Mouse (Mus musculus) cerebellum, postnatal 25 days (tissue): ENCODE results near the gene Aloxe3.

Experiments
- DNase-seq, 2 experiments: peaks; one replicate each; pipeline ENCODE4 v3.0.0; 2021; ENCODE audit warnings: mixed read lengths in 2 of 2

The Aloxe3 gene

DNA sequence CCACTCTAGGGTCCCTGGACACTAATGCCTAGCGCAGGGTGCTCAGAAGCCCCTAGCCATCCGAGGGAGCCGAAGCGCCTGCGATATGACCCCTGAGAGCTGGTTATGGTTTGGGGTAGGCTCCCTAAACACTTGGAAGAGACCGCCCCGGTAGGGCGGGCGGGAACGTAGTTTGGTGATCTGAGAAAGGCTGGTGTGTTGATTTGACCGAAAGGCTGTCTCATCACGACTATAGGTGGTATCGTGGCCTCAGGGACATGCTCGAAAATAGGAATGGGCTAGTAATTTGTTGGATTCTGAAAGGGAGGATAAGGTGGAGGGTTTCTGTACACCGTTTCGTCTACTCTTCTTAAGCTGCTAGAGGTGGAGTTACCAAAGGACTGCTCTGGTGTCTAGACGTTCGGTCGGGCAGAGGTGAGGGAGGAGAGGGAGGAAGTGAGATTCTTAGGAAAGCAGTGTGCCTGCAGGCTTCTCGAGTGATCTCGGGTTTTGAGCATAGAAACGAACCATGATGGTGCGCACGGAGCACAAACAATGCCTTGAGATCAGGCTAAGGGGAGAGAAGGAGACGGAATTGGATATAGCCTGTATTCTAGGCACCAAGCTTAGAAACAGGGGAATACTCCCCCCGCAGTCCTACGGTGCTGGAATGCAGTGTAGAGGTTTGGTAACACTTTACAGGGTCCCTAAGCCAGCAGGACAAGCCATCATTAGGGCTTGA, 30.0 kb upstream of the Aloxe3 start:
- peak; percentile 33 to 35 for DNase-seq

DNA sequence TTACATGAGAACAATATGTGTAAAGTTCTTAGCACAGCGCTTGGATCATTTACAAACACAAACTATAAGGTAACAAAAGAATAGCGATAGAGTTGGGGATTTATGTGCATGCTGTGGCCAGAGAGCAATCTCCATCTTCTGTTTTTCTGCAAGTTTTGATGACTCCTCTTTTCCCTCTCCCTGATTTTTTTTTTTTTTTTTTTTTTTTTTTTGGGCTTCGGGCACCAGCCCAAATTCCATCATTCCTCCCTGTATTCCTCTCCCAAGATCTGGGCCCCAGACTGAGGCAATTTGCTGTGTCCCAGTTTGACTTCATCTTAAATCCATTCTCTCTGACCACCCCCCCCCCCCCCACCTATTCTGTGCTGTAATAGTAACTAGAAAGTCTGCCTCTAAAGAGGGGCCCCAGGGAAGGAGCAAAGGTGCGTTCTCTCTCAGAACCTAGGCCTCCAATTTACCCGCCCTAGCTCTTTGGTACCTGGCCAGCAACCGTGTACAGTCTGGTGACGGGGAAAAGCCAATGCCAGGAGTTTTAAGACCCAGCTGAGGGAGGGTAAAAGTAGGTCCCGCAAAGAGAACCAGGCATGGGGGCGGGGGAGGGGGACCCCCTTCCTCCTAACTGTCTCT, 29.2 kb upstream of the Aloxe3 start:
- DNase-seq, result no peak

DNA sequence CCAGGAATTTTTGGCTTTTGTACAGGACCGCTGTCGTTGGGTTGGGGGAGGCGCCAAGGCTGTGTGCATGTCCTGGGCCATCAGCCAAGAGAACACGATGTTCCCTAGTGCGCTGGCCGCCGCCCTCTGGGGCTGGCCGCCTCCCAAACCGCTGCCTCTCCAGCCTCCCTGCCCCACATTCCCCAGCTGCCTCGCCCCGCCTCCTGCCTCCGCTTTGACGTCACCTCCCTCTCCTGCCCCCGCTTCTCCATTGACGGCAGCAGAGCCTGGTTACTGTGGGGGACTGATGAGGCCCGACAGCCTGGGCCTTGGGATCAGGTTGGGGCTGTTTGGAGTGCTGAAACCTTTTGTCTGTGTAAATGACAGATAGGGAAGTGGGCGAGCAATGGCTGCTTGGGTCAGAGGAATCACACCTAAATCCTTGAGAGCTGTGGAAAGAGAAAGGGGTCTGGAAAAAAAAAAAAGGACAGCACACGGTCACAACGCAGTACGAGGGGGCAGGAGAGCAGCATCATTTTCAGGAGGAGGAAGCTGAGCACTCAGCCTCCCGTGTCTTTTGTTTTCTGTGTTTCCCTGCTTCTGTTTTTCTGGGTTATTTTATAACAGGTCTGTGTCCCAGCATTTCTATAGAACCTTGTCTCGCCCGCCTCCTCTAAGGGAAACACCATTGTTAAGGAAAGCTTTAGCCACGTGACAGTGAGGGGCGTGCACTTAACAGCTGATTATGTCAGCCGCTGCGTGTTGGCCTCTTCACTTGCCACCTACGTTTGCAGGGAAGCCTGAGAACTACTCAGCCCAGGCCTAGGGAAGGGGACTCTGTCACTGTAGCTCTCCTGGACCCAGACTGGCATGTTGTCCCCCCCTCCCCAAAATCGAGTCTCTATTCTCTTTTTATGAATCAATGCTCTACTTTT, 28.5 kb upstream of the Aloxe3 start:
- peak; percentile 85 to 89 for DNase-seq

DNA sequence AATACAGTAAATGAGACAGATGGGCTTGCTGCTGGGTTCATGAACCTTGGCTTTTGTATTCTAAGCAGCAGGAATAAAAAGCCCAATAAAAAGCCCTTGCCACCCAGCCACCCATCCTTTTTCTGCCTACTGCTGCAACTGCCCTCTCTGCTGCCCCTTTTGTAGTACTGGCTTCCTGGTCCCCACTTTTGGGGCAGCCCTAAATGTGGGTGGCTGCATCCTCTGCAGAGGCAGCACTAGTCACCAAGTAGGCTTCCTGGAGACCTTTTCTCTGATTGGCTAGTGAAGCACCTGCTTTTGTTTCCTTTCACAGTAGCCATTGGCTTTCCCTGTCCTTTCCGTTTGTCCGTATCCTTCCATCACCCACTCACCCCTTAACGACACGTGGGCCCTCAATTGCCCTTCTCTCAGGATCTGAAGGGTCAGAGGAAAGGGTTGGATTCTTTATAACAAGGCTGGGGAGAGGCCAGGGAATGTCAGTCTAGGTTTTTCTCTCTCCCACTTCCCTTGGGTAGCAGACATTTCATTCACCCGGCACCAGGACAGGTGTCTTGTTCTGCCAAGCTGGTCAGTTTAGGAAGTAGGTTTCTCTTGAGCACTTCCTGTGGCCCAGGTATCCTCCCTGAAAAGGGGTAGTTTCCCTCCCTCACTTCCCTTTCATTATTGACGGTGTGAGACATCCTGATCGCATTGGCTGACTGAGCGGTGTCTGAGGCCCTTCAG, 27.5 kb upstream of the Aloxe3 start:
- DNase-seq, result peak in 1 of 2 experiments; percentile 25

DNA sequence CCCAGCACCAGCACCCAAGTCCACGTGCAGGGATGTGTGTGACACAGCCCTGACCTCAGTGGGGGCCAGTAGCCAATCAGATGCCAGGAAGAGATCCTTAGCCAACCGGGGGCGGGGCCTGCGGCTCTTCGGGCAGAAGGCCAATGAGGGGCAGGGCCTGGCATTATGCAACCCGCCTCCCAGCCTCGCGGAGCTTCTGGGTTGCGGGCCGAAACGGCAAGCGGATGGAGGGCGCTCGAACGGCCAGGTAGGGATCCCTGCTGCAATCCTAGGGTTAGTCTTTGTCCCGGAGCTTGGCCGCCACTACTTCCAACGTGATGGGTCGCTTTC, 27.0 kb upstream of the Aloxe3 start:
- DNase-seq, result peak; percentile 100

DNA sequence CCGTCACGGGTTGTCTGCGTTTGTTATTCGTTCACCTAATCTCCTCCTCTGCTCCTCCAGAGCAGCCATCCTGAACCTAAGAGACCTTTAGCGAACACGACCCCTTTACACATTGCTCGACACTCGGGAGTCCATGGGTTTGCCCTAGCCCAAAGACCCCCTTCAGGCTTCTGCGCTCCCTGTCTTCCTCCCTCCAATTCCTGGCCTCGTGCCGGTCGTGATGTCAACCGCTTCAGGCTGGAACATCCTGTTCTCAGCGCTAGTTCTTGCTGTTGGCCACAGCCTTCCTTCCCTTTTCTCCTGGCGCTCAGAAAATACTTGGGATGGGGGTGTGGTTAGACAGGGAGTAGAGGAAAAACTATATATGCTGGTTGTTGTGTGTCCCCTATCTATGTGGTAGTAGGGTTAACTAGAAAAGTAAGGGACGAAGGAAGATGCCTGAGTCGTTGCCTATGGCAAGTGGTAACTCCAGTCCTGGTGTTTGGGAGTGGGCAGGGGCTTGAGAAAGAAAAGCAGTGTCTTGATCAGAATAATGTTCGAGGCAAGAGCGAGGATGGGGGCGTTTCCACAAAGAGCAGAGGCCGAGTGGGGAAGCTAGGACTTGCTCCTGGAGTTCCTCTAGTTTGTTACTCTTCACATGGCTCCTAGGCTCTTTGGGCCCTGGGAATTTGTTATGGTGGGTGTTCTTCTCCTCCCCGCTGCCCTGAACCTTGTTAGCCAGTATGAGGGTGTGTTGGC, 26.4 kb upstream of the Aloxe3 start:
- DNase-seq, result peak in 1 of 2 experiments; percentile 82

DNA sequence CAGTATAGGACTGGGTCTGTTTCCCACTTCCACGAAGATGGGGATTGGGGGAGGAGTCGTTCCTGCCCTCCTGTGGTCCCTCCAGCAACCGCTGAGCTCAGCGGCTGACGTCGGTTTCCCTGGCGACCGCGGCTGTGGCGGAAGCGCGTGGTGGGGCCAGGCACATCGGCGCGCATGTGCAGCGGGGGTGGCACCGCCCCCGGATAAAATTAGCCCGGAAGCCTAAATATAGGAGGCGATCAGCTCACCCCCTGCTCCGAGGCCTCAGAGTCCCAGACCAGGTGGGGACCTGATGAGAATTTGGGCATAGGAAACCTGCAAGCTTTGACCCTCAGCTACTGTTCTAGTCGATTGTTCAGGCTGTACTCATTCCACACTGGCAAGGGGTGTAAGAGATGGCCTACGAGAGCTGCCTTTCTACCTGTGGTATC, 25.8 kb upstream of the Aloxe3 start:
- DNase-seq, result peak; percentile 93 to 96

DNA sequence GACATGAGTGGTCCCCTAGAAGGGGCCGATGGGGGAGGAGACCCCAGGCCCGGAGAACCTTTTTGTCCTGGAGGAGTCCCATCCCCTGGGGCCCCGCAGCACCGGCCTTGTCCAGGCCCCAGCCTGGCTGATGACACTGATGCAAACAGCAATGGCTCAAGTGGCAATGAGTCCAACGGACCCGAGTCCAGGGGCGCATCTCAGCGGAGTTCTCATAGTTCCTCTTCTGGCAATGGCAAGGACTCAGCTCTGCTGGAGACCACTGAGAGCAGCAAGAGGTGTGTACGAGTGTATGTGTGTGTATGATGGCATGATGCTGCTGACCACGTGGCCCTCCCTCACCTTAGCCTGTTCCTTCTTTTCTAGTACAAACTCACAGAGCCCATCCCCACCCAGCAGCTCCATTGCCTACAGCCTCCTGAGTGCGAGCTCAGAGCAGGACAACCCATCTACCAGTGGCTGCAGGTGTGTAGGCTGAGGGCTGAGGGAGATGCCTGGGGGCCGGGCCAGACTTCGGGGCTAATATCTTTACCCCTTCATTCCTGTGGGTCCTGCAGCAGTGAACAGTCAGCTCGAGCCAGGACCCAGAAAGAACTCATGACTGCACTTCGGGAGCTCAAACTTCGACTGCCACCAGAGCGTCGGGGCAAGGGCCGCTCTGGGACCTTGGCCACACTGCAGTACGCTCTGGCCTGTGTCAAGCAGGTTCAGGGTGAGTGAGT, 24.9 kb upstream of the Aloxe3 start:
- peak; percentile 36 to 49 for DNase-seq

DNA sequence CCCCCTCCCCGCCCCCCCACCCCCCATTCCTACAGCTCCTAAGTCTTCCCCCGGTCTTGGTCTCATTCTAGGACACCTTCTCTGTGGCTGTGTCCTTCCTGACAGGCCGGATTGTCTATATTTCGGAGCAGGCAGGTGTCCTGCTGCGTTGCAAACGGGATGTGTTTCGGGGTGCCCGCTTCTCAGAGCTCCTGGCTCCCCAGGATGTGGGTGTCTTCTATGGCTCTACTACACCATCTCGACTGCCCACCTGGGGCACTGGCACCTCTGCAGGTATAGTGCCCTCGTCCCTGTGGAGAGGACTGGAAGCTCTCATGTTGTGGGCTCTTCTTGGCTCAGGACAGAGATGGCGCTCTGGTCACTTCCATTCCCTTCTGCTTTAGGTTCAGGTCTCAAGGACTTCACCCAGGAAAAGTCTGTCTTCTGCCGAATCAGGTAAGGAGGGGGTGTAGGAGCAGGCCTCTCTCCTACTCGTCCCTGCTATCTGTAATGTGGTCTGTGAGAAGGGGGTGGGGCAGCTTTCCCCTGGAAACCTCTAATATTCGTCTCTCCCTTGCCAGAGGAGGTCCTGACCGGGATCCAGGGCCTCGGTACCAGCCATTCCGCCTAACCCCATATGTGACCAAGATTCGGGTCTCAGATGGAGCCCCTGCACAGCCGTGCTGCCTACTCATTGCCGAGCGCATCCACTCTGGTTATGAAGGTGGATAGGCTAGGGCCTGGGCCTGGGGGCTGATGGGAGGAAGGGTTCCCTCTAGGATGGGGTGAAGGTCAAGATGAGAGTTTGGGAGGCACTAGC, 23.9 kb upstream of the Aloxe3 start:
- peak in 1 of 2 experiments; percentile 33 for DNase-seq

DNA sequence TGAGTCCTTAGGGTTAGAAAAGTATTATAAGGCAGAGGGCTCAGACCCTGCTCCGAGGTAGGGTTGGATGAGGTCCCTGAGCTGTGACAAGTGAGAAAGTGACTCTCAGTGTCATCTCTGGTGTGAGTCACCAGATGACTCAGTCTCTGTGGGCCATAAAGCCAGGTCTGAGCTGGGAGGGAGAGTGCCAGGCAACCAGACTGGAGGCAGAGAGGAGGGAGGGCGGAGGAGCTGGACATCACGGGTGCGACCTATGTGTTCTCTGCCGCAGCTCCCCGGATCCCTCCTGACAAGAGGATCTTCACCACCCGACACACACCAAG, 23.3 kb upstream of the Aloxe3 start:
- peak; percentile 57 to 74 for DNase-seq

DNA sequence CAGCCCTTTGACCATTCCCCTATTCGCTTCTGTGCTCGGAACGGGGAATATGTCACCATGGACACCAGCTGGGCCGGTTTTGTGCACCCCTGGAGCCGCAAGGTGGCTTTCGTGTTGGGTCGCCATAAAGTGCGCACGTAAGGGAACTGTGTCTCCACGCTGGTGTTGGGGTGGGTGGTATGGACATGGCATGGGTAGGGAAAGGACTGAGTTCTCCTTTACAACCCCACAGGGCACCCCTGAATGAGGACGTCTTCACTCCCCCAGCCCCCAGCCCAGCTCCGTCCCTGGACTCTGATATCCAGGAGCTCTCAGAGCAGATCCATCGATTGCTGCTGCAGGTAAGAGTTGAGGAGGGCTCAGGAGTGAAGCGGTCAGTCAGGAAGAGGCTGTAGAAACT, 22.6 kb upstream of the Aloxe3 start:
- DNase-seq, result peak; percentile 17 to 36

DNA sequence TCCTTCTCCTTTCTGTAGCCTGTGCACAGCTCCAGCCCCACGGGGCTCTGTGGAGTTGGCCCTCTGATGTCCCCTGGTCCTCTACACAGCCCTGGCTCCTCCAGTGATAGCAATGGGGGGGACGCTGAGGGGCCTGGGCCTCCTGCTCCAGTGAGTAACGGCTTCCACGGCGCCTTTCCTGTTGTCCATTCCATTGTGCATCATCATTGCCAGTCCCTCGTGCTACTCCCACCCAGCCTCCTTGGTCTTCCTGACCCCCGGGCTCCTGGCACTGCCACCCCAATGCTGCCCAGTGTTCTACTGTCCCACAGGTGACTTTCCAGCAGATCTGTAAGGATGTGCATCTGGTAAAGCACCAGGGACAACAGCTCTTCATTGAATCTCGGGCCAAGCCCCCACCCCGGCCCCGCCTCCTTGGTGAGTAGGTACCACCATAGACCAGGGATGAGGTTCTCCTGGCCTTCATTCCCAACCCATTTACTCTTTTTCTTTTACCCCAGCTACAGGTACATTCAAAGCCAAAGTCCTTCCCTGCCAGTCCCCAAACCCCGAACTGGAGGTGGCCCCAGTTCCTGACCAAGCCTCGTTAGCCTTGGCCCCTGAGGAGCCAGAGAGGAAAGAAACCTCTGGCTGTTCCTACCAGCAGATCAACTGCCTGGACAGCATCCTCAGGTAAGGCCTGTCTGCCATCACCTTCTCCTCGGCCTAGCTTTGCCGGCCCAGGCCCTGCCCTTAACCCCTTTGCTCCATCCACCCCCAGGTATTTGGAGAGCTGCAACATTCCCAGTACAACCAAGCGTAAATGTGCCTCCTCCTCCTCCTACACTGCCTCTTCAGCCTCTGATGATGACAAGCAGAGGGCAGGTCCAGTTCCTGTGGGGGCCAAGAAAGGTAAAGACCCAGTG, 21.9 kb upstream of the Aloxe3 start:
- DNase-seq, result peak in 1 of 2 experiments; percentile 22

DNA sequence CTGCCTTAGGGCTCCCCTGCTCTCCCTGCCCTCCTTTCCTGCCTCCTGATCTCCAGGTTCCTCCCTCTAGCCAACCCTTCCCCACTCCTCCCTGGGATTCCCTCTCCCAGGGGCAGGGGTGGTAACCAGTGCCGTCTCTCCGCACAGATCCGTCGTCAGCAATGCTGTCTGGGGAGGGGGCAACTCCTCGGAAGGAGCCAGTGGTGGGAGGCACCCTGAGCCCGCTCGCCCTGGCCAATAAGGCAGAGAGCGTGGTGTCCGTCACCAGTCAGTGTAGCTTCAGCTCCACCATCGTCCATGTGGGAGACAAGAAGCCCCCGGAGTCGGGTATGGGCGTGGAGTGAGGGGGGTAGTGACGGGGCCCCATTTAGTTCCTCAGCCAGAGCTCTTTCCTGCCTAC, 21.2 kb upstream of the Aloxe3 start:
- DNase-seq, result peak in 1 of 2 experiments; percentile 22

DNA sequence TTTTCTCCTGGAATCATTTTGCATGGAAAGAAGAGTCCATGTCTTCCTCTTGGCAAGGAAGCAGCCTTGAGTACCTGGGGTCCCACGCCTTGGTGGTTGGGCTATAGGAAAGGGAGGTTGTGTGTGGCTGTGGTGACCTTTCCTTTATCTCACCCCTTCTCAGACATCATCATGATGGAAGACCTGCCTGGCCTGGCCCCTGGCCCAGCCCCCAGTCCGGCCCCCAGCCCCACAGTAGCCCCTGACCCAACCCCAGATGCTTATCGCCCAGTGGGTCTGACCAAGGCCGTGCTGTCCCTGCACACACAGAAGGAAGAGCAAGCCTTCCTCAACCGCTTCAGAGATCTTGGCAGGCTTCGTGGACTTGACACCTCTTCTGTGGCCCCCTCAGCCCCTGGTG, 20.5 kb upstream of the Aloxe3 start:
- no peak for DNase-seq

DNA sequence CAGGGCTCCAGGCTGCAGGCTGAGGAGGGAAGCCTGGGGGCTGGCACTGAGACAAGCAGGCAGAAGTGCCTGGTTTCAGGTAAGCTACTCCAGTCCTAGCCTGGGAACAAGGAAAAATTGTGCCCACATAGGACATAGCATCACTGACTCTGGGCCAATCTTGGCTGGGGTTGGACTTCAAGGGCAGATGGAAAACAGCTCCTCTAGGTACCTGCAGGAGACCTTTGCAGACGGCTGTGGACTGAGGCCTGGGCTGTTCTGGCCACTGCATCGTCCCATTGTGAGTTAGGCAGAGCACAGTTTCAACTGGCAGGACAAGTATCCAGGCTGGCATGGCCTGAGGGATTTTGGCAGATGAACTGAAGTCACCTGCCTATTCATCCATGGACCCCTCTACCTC, 19.9 kb upstream of the Aloxe3 start:
- DNase-seq, result peak; percentile 21 to 28

DNA sequence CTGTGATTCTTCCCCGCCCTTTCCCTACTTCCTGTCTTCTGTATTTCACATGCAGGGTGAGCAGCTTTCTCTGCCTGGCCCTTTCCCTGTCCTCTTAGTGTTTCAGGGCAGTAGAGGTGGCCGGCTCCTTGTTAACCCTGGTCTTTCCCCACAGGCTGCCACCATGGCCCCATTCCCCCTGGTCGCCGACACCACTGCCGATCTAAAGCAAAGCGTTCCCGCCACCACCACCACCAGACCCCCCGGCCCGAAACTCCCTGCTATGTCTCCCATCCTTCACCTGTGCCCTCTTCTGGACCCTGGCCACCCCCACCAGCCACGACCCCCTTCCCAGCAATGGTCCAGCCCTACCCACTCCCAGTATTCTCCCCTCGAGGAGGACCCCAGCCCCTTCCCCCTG, 19.4 kb upstream of the Aloxe3 start:
- DNase-seq, result peak in 1 of 2 experiments; percentile 41

DNA sequence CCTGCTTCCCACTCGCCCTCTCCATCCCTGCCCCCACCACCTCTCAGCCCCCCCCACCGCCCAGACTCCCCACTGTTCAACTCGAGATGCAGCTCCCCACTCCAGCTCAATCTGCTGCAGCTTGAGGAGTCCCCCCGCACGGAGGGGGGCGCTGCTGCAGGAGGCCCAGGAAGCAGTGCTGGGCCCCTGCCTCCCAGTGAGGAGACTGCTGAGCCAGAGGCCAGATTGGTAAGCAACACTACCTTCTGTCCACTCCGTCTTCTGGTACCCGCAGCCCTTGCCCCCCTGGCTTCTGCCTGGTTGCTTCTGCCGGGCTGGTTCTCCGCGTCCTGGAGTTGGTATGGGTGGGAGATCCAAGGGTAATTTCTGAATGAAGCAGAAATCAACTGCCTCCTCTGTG, 18.9 kb upstream of the Aloxe3 start:
- DNase-seq, result peak in 1 of 2 experiments; percentile 46

DNA sequence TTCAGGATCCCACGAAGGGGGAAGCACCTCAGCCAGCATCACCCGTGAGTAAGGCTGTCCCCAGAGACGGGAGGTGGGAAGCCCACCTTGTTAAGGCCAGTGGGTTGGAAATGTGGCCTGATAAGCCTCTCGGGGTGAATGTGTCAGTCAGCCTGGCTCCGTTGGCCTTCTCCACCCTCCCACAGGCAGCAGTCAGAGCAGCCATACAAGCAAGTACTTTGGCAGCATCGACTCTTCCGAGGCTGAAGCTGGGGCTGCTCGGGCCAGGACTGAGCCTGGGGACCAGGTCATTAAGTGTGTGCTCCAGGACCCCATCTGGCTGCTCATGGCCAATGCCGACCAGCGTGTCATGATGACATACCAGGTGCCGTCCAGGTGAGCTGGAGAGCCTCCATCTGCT, 18.0 kb upstream of the Aloxe3 start:
- peak in 1 of 2 experiments; percentile 22 for DNase-seq

DNA sequence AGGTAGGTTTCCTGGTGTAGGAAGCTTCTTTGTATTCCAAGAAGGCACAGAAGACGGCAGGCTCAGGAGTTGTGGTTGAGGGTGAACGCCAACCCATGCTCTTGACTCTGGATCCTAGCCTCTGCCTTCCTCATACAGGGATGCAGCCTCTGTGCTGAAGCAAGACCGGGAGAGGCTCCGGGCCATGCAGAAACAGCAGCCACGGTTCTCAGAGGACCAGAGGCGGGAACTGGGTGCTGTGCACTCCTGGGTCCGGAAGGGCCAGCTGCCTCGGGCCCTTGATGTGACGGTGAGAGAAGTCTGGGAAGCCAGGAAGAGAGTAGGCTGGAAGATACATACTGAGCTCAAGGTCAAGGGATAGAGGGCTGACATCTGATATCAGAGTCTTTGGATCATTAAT, 17.5 kb upstream of the Aloxe3 start:
- no peak for DNase-seq
